Mouse (Mus musculus): ENCODE results near the gene Phb2. TPM values are rescaled to one million over a fixed set of nuclear protein-coding genes. Genes with fewer than 3 reads are reported as not detected.

The Phb2 gene
- total RNA-seq, 2 experiments from 2014 or later = 99.5 to 160 TPM

- no peak for ATAC-seq (ENCODE audit: poor library complexity, severe bottlenecking)
Observed at GRCm38 (mm10) chr6:124719354-124719978, 7.3 kb downstream of the Phb2 start.

DNA sequence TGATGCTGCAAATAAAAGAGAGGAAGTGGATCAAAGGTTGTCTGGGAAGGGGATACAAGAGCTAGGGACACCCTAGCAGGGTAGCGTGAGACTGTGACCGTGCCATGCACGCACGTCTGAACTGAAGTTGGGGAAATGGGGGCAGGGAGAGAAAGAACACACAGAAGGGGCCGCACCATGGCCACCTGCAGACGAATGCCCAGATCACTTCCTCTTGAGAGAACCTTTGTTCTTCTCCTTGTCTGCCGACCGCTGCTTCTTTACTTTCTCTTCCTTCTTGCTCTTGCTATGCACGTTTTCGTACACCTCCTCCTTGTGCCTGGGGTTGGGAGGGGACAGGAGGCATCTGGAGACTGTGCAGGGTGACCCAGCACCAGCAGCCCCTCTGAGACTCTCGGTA lies 8.8 kb downstream of the Phb2 start:
- peak; percentile 19; the same call in 1 of the 2 replicates for ATAC-seq (ENCODE audit: poor library complexity, severe bottlenecking)

GRCm38 (mm10) chr6:124722876-124723473 lies 10.8 kb downstream of the Phb2 start:
- ATAC-seq (ENCODE audit: poor library complexity, severe bottlenecking) = peak; percentile 1; the same call in 1 of the 2 replicates

- peak; percentile 80 for ATAC-seq (ENCODE audit: poor library complexity, severe bottlenecking)
Observed at GRCm38 (mm10) chr6:124723541-124723940, 11.4 kb downstream of the Phb2 start.

GRCm38 (mm10) chr6:124724472-124724871 lies 12.3 kb downstream of the Phb2 start:
- no peak for ATAC-seq (ENCODE audit: poor library complexity, severe bottlenecking)

DNA sequence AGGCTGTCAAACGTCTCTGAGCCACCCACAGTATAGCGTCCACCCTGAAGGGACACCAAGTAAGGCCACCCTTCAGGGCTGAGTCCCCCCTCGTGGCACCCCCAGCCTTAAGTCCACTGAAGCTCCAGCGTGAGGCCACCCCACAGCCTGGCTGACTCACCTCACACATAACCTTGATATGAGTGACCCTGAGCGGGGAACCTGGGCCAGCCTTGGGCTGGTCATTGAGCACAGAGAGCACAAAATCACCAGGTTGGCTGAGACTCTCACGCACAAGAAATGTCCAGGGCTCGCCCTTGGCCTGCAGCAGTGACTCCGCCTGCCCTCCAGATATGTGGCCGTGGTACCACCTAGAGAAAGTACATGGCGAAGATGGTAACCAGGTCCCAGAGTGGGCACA lies 16.5 kb downstream of the Phb2 start:
- no peak for ATAC-seq (ENCODE audit: poor library complexity, severe bottlenecking)

GRCm38 (mm10) chr6:124729850-124730705 lies 17.9 kb downstream of the Phb2 start:
- peak; percentile 64 for ATAC-seq (ENCODE audit: poor library complexity, severe bottlenecking)

DNA sequence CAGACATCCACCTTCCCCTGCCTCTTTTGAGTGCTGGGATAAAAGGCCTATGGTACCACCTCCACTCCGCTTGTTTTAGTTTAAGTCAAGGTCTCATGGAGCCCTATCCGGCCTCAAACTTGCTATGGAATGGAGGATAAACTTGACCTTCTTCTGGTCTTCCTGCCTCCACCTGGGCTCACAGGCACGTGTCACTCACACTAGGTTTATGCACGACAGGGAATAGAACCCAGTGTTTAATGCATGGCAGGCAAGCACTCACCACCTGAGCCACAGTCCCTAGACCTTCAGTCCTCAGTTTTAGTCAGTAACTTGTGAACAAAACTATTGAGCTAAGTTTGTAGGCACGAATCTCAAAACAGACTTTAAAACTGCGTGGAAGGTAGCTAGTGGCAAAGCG lies 18.9 kb downstream of the Phb2 start:
- ATAC-seq (ENCODE audit: poor library complexity, severe bottlenecking) = no peak

DNA sequence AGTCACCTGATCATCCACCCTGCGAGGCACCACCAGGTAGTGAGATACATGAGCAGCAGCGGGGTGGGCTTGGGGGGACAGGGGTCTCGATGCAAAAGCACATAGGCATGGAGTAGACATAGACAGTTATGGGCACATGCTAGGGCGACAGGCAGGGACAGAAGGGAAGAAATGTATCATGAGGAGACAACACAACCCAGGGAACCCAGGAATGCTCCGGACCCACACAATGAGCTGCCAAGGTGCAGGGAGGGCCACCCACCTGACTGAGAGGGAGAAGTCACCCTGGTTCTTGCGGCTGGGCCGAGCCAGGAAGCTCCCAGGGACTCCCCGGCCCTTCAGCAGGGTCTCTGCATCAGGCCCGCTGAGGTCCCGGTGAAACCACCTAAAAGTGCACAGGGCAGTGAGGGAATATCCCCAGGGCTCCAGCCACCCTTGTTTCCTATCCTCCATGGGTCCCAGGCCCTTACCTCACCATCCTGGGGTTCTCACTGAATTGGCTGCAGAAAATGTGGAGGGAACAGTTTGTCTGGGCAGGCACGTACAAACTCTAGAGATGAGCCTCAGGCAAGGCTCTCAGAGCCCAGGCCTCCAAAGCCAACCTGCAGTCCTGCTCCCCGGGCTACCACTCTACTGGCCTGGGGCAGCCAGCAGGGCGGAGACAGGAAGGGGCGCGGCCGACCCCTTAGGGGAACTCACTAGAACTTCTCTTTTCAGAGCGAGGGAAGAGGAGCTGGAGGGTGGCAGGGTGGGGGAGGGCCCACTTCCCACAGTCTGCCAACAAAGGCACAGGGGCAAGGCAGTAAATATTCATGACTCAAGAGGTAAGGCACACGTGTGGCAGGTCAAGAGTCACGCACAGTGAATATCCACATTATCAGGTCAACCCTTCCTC lies 20.6 kb downstream of the Phb2 start:
- peak; percentile 84 for ATAC-seq (ENCODE audit: poor library complexity, severe bottlenecking)

DNA sequence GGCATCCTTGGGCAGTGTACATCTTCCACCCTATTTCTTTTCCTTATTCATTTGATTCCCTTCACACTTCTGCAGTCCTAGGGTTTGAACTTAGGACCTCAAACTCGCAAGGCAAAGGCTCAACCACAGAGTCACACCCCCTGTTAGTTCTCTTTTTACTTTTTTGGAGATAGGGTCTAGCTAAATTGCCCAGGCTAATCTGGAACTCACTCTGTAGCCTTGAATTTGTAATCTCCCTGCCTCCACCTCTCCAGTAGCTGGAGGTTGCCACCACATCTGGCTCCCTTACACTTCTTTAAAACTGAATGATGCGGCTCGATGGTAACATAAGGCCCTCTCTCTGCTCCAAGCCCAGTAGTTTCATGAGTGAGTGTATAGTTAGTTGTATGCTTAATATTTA lies 22.3 kb downstream of the Phb2 start:
- ATAC-seq (ENCODE audit: poor library complexity, severe bottlenecking) = no peak

DNA sequence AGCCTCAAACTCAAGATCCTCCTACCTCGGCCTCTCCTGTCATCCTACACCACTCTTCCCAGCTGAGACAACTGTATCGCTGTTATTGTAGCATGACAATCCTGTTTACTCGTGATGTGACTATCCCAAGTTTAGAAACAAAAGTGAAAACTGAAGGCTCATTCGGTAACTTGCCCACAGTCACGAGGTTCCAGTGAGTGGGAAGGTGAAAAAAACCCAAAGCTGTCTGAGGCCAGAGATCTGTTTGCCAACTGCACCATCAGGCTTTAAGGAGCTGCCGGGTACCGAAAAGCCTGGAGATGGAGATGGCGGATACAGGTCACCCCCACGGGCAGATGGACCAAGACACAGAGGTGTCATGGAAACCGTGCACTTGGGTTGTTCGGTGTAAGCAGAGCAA lies 24.9 kb downstream of the Phb2 start:
- ATAC-seq (ENCODE audit: poor library complexity, severe bottlenecking) = no peak

DNA sequence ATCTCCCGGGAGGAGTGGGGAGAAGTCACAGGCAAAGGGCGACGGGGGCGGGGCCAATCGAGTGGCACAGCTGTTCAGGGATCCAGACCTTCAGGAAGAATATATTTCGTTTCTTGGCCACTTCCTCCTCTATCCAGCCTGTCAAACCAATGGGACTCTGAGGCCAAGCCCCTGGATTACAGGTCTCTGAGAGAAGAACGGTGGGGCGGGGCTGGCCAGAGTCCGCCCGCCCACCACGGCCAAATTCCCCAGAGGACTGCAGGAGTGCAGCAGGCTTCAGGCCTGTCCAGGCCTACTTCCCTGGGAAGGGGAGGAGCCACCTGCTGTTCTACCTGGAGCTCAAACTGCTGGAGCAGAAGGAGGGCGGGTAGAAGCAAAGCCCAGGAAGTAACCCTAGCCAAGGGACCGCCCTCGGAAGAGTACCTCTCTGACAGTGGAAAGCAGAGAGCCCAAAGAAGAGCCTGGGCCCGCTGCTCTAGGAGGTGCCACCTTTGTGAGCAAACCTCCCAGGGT lies 26.4 kb downstream of the Phb2 start, which contains the start of gene Ptpn6:
Gene Ptpn6, minus strand, starts transcription at position 204 of the 513 bp plus-strand sequence.
- peak; percentile 33 for ATAC-seq (ENCODE audit: poor library complexity, severe bottlenecking)

- no peak for ATAC-seq (ENCODE audit: poor library complexity, severe bottlenecking)
Observed at GRCm38 (mm10) chr6:124739231-124739796, 27.2 kb downstream of the Phb2 start.

- ATAC-seq (ENCODE audit: poor library complexity, severe bottlenecking) = peak; percentile 24
Observed at GRCm38 (mm10) chr6:124740211-124740887, 28.2 kb downstream of the Phb2 start.

GRCm38 (mm10) chr6:124740888-124741761 lies 29.0 kb downstream of the Phb2 start, which contains the start of gene Grcc10:
Gene Grcc10, minus strand, starts transcription at chr6:124741374.
- peak; percentile 58 for ATAC-seq (ENCODE audit: poor library complexity, severe bottlenecking)

- ATAC-seq (ENCODE audit: poor library complexity, severe bottlenecking) = no peak
Observed at GRCm38 (mm10) chr6:124741842-124742241, 29.7 kb downstream of the Phb2 start.

DNA sequence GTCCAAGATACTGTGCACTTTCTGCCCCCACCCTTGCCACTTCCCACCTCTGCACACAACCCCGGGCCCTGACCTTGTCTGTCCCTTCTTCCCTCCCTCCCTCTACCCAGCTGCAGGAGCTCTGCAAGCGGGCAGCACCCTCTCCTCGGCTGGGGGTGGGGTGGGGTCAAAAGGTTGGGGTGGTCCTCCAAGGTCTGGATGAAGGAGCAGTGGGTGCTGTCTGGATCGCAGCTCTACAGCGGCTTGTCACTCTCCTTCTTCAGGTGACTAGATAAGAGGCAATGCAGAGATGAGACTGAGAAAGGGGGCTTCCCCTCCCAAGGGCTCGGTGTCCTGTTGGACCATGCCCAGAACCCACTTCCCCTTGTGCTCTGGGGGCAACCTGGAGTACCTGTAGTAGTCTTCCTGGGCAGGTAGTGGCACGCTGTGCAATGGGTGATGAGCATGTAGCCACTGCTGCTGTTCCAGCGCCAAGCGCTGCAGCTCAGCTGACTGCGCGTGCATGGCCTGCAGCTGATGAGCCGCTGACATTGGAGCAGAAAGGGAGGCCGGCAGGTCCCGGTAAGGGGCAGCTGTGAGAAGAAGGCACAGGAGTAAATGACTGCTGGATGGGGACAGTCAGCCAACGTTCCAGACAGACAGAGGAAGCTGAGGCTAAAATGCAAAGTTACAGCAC lies 30.8 kb downstream of the Phb2 start:
- ATAC-seq (ENCODE audit: poor library complexity, severe bottlenecking) = no peak

GRCm38 (mm10) chr6:124743647-124744046 lies 31.5 kb downstream of the Phb2 start:
- no peak for ATAC-seq (ENCODE audit: poor library complexity, severe bottlenecking)

All from megakaryocyte, adult 5-6 weeks (primary cell).